Mouse (Mus musculus): ENCODE measurements around the gene Gm28305. TPM values are rescaled to one million over a fixed set of nuclear protein-coding genes. Genes with fewer than 3 reads are reported as not detected.

Gm28305 gene
- total RNA-seq, 4 experiments from 2014 or later = not detected

GRCm38 (mm10) chr9:104070241-104070640 is 29.8 kb downstream of the Gm28305 start:
- DNase-seq (ENCODE audit: low spot score in 2 of 2) = no peak

GRCm38 (mm10) chr9:104070863-104071604 is 30.6 kb downstream of the Gm28305 start:
- DNase-seq (ENCODE audit: low spot score in 2 of 2) = no peak

GRCm38 (mm10) chr9:104075808-104076207 is 35.3 kb downstream of the Gm28305 start:
- no peak for DNase-seq (ENCODE audit: low spot score in 2 of 2)

- DNase-seq (ENCODE audit: low spot score in 2 of 2) = no peak
Observed at GRCm38 (mm10) chr9:104078780-104079179, 38.3 kb downstream of the Gm28305 start.

- DNase-seq (ENCODE audit: low spot score in 2 of 2) = no peak
Observed at GRCm38 (mm10) chr9:104079379-104079778, 38.9 kb downstream of the Gm28305 start.

- no peak for DNase-seq (ENCODE audit: low spot score in 2 of 2)
Observed at GRCm38 (mm10) chr9:104080038-104080437, 39.6 kb downstream of the Gm28305 start.

GRCm38 (mm10) chr9:104085730-104086429 is 45.4 kb downstream of the Gm28305 start:
- DNase-seq (ENCODE audit: low spot score in 2 of 2) = no peak

GRCm38 (mm10) chr9:104088555-104088954 is 48.1 kb downstream of the Gm28305 start:
- DNase-seq (ENCODE audit: low spot score in 2 of 2) = no peak

GRCm38 (mm10) chr9:104092945-104093344 is 52.5 kb downstream of the Gm28305 start:
- no peak for DNase-seq (ENCODE audit: low spot score in 2 of 2)

- no peak for DNase-seq (ENCODE audit: low spot score in 2 of 2)
Observed at GRCm38 (mm10) chr9:104098256-104098655, 57.8 kb downstream of the Gm28305 start.

- DNase-seq (ENCODE audit: low spot score in 2 of 2) = no peak
Observed at GRCm38 (mm10) chr9:104099060-104099459, 58.6 kb downstream of the Gm28305 start.

GRCm38 (mm10) chr9:104100822-104101221 is 60.4 kb downstream of the Gm28305 start:
- no peak for DNase-seq (ENCODE audit: low spot score in 2 of 2)

GRCm38 (mm10) chr9:104101458-104101857 is 61.0 kb downstream of the Gm28305 start:
- no peak for DNase-seq (ENCODE audit: low spot score in 2 of 2)

GRCm38 (mm10) chr9:104102301-104102700 is 61.8 kb downstream of the Gm28305 start:
- no peak for DNase-seq (ENCODE audit: low spot score in 2 of 2)

- DNase-seq (ENCODE audit: low spot score in 2 of 2) = no peak
Observed at GRCm38 (mm10) chr9:104102901-104103300, 62.4 kb downstream of the Gm28305 start.

GRCm38 (mm10) chr9:104104986-104105385 is 64.5 kb downstream of the Gm28305 start:
- no peak for DNase-seq (ENCODE audit: low spot score in 2 of 2)

GRCm38 (mm10) chr9:104106930-104107329 is 66.5 kb downstream of the Gm28305 start:
- no peak for DNase-seq (ENCODE audit: low spot score in 2 of 2)

GRCm38 (mm10) chr9:104107482-104107881 is 67.0 kb downstream of the Gm28305 start:
- no peak for DNase-seq (ENCODE audit: low spot score in 2 of 2)

- no peak for DNase-seq (ENCODE audit: low spot score in 2 of 2)
Observed at GRCm38 (mm10) chr9:104108571-104109143, 68.2 kb downstream of the Gm28305 start.

- DNase-seq (ENCODE audit: low spot score in 2 of 2) = no peak
Observed at GRCm38 (mm10) chr9:104109151-104109550, 68.7 kb downstream of the Gm28305 start.

- no peak for DNase-seq (ENCODE audit: low spot score in 2 of 2)
Observed at GRCm38 (mm10) chr9:104123101-104123500, 82.6 kb downstream of the Gm28305 start.

GRCm38 (mm10) chr9:104123622-104124021 is 83.2 kb downstream of the Gm28305 start:
- no peak for DNase-seq (ENCODE audit: low spot score in 2 of 2)

Data from gastrocnemius, adult 8-10 months (tissue).